Mouse (Mus musculus) R1 (cell line): ENCODE measurements around the gene Wsb2.
"Not testable (repeated sequence)": the region's sequence is repeated elsewhere in the genome, so short reads cannot be mapped to it uniquely, and the experiment has no call there.

Experiments
- DNase-seq: peaks from one replicate; pipeline ENCODE4 v3.0.0-alpha.2; 2018; ENCODE audit warnings: low read depth, low spot score

Wsb2 gene

GRCm38 (mm10) chr5:117356365-117357128, 557 bp upstream of the Wsb2 start:
- DNase-seq, result peak; percentile 94

- peak; percentile 59 for DNase-seq
These were observed 559 bp downstream of the Wsb2 start for GRCm38 (mm10) chr5:117357478-117358247.

GRCm38 (mm10) chr5:117358248-117358630, 1.1 kb downstream of the Wsb2 start:
- peak; percentile 52 for DNase-seq

- peak; percentile 91 for DNase-seq
These were observed 1.6 kb downstream of the Wsb2 start for GRCm38 (mm10) chr5:117358725-117359124.

- no peak for DNase-seq
These were observed 2.6 kb downstream of the Wsb2 start for GRCm38 (mm10) chr5:117359497-117360227.

GRCm38 (mm10) chr5:117360228-117360515, 3.1 kb downstream of the Wsb2 start:
- DNase-seq, result peak; percentile 92

- peak; percentile 87 for DNase-seq
These were observed 3.8 kb downstream of the Wsb2 start for GRCm38 (mm10) chr5:117360631-117361541.

- no peak for DNase-seq
These were observed 4.5 kb downstream of the Wsb2 start for GRCm38 (mm10) chr5:117361590-117361989.

- DNase-seq, result no peak
These were observed 6.1 kb downstream of the Wsb2 start for GRCm38 (mm10) chr5:117363066-117363782.

- DNase-seq, result no peak
These were observed 7.7 kb downstream of the Wsb2 start for GRCm38 (mm10) chr5:117364821-117365220.

GRCm38 (mm10) chr5:117365904-117366561, 8.9 kb downstream of the Wsb2 start:
- no peak for DNase-seq

GRCm38 (mm10) chr5:117367206-117367605, 10.1 kb downstream of the Wsb2 start:
- no peak for DNase-seq

- DNase-seq, result no peak
These were observed 13.5 kb downstream of the Wsb2 start for GRCm38 (mm10) chr5:117370592-117370991.

GRCm38 (mm10) chr5:117373418-117373817, 16.3 kb downstream of the Wsb2 start:
- DNase-seq, result no peak

GRCm38 (mm10) chr5:117374372-117375049, 17.4 kb downstream of the Wsb2 start:
- DNase-seq, result no peak

- DNase-seq, result no peak
These were observed 19.2 kb downstream of the Wsb2 start for GRCm38 (mm10) chr5:117376331-117376761.

- not testable (repeated sequence) for DNase-seq
These were observed 20.6 kb downstream of the Wsb2 start for GRCm38 (mm10) chr5:117377731-117378130.

- DNase-seq, result no peak
These were observed 23.1 kb downstream of the Wsb2 start for GRCm38 (mm10) chr5:117380199-117380598.

GRCm38 (mm10) chr5:117381785-117382184, 24.7 kb downstream of the Wsb2 start:
- DNase-seq, result peak; percentile 86
